Mouse (Mus musculus) embryo, embryonic 11.5 days (tissue): ENCODE measurements around the gene Efhd1.

Experiments used
- DNase-seq: peaks from one replicate; pipeline ENCODE4 v3.0.0-alpha.2; 2012; ENCODE audit warnings: low read depth, low spot score

Gene Efhd1

DNA sequence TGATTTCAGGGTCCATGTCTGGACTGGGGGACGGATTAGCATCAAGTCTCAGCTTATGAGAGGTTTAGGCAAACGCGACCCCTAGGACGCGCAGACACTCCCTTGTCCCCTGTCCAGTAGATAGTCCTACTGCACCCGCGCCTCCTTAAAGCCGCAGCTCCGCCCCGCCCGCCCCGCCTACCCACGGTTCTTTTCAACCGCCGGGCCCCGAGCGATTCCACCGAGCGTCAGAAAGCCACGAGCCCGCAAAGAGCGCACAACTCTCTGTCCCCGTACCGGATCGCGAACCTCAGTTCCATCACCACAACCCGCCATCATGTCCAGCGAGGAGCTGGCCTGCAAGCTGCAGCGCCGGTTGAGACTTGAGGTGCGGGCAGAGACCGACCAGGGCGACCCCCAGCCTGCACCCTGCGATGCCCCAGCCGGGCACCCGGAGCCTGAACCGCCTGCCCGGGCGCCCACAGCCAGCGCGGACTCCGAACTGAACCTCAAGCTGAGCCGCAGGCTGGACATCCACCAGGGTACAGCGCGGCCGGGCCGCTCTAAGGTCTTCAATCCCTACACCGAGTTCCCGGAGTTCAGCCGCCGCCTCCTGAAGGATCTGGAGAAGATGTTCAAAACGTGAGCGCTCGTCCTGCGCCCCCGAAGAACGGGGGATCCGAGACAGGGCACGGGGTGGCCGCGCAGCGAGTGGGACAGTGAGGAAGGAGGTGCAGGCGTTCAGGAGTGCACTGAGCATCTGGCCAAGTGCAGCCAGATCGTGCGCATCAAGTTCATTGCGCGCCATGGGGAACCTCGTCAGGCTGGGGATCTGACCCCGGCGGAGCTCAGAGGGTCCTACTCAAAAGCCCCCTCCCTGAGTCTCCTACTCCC lies at the start of gene Efhd1:
Gene Efhd1, plus strand, starts transcription at position 230 of the 873 bp plus-strand sequence.
- no peak for DNase-seq

DNA sequence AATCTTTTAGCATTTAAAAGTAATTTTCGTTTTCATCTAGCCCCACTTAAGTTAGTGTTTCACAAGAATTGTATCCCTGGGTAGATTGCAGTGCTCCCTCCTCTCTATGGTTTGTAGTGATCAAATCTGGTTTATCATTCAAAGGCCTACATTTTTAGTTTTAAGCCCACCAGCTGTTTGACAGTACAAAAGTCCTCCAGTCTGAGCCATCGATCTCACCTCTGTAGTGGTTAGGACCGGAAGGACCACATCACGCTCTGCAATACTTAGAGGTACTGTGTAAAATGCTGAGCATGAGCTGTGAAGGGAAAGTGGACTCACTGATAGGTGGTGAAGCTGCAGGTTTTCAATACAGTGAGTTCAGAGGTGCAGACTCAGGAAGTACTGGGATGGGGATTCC lies 49.4 kb upstream of the Efhd1 start:
- no peak for DNase-seq

DNA sequence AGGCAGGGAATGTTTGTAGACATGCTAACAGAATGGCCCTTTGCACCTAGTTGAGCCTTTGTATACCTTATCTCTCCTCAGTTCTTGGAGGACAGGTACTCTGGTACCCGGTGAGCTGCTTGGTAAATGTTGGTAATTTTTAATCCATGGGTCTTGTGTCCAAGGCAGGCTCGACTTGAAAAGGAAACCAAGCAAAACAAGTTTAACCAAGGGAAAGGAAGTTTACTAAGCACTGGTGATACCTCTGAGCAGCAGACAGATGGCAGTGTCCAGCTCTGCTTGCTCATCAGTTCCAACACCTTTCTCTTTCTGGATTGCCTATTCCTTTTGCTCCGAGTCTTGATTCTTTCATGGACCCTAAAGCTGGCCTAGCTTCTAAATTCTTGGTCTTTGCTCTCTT lies 46.2 kb upstream of the Efhd1 start:
- DNase-seq, result no peak

DNA sequence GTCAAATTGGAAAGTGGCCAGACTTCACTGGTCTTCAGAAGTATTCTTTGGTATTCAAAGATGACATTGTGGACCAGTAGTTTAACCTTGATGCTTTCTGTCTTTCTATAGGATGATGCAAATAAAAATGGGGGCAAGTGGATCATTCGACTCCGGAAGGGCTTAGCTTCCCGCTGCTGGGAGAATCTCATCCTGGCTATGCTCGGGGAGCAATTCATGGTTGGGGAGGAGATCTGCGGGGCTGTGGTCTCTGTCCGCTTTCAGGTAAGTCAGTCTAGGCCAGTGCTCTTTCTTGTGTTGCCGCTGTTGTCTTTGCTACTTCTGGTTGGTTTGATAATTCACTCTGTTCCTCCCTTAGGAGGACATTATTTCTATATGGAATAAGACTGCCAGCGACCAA lies 38.4 kb upstream of the Efhd1 start:
- DNase-seq, result no peak

DNA sequence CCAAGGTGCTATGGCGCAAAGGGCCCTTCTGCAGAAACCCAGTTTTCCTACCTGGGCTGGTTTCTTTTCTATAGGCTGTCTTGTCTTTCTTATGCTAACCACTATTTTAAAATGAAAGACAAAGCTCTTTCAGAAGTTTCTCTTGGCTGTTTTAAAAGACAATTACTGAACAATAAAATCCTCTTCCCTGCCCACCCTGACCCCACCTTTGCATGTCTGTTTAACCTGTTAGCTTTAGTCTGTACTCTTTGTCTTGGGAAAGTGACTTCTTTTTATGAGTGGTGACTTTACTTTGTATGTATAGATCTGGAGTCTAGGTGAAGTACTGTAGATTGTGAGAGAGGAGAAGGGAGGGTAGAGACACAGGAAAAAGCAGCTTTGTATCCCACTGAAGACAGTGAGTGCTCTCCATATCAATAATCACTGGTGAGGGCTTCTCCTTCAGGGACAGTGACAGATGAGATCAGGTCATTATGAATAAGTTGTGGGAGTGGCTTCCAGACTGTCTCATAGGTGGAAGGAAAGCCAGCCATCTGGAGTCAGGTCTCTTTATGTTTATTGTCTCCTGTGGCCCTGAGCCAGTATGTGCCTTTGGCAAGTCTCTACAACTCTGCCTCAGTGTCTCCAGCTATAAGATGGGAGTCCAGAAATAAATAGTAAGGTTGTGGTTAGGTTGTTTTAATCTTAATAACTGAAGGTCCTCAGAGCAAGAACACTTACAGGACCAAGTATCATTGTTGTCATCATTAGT lies 37.6 kb upstream of the Efhd1 start:
- DNase-seq, result no peak

DNA sequence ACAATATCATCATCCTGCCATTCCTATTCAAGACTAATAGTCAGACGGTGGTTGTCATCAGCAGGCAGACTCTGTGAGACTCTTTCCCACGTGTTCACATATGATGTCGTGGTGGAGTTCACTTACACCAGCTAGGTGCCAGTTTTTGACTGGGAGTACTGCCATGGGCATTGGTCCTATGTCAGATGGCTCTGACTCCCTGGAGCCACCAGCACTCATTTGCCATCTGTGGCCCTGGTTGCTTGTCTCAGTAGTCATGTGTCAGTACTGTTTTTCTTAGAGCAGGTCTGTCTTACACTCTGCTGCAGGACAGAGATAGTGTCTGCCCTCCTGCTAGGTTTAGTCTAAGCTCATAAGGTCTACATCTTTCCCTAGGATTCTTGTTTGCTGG lies 37.0 kb upstream of the Efhd1 start:
- no peak for DNase-seq

DNA sequence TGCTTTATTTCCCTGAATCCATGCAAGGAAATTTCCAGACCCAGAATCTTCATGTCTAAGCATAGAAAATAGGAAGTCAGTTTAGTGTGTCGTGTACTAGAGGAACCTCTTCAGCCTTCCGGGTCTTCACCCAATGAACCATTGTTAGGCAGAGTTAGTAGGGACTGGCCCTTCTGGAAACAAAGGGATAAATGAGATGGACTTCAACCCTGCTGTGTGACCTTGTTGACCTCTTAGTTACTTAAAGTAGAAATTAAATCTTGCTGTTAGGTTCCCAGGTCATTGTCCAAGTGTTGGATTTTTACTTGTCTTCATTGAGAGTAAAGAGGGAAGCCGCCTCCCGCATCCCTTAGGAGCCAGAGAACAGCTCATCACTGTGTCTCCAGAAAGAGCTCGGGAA lies 33.6 kb upstream of the Efhd1 start:
- no peak for DNase-seq

DNA sequence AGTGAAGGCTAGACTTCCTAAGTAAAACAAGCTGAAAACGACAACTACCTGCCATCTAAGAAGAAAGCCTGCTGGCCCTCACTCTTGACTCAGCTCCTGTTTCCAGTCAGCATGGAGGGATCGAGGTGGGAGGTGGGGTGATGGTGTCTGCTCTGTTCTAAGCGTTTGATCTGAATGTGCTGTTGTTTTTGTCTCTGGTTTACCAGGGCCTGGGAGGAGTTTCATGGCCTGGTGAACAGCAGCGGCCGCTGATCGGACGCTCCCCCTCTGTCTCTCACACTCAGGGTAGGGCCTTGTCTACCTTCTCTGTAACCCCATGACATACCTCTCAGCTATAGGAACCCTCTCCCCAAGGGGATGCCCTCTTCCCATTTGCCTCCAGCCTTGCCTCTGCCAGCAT lies 32.0 kb upstream of the Efhd1 start:
- DNase-seq, result no peak

DNA sequence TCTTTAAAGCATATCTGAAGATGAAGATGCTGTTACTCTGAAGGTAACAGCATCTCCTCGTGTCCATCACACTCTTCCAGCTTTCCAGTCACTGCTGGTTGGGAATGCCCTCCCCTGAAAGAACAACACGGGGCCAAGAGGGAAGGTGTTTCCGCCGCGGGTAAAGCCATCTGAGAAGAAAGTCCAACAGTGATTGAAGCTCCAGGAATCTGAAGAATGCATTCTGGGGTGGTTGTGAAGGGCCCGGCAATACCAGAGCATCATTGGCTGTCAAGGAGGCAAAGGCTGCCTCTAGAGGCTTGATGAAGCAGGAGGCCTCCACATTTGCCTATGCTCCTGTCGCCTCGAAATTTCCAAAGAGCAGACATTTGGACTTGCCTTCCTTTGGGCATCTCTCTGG lies 25.1 kb upstream of the Efhd1 start:
- DNase-seq, result no peak

DNA sequence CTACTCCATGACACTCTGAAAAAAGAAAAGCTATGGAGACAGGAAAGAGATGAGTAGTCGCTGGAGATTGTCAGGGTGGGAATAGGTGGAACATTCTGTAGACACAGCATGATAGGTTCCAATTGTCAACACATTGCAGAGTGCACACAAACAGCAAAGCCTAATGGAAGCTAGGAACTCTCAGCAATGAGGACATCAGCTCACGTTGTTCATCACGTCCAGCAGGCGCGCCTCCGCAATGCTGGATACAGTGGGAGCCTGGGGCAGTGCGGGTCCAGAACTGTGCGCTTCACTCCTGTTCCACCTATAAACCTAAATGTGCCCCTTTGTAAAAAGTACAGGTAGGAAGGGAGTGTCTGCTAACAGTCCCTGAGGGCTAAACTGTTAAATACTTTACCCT lies 21.1 kb upstream of the Efhd1 start:
- DNase-seq, result no peak

DNA sequence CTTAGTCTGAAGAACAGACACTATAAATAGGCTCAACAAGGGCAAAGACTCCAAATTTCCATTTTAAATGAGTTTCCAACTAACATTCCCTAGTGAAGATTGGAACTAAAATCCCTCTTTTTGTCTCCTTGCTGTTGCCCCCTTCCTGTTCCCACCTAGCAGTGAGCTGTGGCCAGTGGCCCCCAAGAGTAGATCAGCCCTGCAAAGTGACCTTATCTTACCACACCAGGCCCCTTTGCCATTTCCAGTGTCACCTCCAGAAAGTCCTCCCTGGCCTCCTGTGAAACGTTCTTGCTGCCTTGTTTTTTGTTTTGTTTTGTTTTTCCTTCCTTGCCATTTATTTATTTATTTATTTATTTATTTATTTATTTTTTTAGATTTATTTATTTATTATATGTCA lies 18.7 kb upstream of the Efhd1 start:
- DNase-seq, result no peak

DNA sequence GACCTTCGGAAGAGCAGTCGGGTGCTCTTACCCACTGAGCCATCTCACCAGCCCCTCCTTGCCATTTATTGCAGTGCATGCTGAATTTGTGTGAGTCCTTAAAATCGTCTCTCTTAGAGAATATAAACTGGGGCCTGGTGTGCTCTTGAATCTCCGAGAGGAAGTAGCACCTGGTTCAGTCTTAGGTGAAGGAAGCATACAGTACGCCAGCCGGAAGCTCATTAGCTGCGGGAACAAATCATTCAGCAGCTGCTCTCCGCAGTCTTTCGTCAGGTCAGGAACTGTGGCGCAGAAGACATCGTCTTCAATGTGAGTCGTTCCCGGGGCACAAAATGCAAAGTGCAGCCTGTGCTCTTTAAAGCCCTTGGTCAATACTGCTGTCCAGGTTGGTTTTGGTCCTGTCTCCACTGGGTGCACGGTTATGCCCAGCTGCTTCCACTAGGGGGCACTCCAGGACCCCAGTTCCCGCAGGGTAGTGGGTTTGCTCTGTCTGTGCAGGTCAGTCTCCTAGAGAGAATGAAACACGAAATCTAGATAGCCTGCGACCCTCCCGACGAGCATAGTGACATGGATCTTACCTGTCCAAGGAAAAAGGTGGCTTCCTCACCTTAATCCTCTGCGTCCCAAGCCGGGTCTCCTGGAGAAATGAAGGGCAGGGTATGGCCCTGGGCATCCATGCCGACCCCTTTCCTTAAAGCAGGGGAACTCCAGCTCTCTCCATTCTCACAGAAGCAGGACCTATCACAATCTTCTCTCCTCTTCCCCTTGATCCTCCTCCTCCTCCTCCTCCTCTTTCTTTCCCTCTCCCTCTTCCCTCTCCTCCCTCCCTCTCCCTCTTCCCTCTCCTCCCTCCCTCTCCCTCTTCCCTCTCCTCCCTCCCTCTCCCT lies 18.0 kb upstream of the Efhd1 start:
- DNase-seq, result peak; percentile 71

DNA sequence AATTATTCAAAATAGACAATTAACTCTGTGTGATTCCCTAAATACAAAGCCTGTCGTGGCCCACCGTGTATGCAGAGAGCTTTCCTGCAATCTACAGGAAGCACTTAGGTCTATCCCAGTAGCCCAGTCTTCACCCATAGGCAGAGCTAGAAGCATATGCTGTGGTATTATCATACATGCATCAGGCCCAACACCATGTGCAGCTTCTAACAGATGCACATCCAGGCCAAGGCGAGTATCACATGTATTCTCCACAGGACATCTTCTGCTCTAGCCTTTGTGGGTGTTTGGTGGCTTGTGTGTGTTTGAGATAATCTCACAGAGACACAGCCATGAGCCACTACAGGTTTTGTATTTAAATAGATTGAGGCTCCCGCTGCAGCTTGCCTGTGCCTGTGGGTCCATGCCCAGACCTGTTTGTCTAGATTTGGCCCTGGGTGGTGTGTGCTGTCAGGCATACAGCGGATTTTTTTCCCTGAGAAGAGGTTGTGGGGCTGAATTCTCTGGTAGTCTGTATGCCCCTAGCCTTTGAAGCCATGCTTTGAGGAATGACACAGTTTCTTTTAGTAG lies 12.0 kb upstream of the Efhd1 start:
- no peak for DNase-seq

DNA sequence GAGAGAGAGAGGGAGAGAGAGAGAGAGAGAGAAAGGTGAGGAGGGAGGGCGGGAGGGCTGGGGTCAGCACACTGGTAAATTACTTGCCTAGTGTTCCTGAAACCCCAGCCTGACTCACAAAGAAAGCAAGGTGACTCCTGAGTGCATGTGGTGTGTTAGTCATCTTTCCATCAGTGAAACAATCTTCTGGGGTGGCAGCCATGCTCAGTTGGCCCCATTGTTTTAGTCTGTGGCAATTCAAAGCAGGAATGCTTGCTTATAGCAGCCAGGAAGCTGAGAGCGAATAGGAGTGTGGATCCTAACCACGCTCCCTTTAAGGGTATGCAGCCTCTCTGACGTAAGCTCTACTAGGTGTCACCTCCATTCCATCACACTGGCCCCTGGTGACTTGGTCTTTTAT lies 9.0 kb upstream of the Efhd1 start:
- DNase-seq, result no peak

DNA sequence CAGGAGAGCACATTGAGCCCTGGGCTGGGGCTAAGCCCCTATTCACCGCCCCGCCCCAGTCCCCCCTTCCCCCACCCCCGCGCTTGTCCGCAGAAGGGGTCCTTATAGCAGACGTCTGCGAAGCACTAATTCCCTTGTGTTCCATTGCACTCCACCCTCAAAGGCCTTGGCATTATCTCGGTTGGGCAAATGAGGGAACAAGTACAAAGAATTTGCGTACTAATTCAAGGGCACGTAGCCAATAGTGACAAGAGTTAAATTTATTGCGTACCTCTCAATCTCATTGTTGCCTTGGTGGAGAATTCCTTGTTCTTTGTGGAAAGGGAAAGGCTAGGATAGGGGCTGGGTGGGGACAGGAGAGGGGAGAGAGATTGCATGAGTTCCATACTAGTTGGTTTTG lies 6.5 kb upstream of the Efhd1 start:
- no peak for DNase-seq

DNA sequence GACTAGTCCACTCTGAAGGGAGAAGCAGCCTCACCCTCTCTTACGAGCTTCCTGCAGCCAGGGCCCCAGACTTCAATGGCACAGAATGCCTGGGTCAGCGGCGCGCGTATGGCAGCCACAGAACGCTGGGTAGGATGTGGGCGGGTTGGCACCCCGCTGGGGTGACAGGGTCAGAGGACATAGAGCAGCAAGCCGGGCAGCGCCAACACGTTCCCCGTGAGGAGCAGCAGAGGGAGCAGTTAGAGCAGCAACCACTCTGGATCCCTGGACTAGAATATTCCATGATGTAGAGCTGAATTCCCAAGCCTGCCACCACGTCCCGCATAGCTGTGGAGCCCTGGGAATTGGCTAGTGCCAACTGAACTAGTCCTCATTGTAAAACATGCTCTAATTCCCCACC lies 5.7 kb upstream of the Efhd1 start:
- DNase-seq, result no peak

DNA sequence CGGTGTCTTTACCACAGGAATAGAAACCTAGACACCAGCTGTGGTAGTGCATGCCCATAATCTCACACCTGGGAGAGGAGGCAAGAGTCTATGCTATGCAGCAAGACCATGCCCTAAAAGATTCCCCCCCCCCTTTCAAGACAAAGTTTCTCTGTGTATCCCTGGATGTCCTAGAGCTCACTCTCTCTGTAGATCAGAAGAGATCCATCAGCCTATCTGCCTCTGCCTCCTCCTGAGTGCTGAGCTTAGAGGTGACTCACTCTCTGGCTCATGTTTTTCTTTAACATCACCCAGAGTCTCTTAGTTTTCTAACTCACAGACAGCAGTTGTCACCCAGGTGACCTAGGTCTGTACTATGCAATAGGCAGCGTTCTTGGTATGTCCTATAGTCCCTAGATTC lies 4.8 kb upstream of the Efhd1 start:
- DNase-seq, result no peak

DNA sequence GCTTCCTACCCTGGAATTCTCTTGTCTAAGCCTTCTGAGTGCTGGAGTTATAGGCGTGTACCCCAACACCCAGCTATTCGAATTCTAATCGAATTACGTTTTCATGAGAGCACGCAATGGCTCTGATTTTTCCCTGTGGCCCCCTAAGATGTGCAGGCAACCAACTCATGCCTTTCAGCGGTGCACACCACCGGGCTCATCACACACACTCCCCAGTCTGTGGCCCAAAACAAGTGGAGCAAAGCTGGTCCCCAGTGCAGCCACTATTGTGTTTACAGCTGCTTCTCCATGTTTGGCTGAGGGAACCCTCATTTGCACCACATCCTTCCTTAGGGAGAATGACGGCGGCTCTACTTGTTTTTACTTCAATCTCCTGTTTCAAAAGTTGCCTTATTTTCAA lies 906 bp upstream of the Efhd1 start:
- DNase-seq, result no peak

DNA sequence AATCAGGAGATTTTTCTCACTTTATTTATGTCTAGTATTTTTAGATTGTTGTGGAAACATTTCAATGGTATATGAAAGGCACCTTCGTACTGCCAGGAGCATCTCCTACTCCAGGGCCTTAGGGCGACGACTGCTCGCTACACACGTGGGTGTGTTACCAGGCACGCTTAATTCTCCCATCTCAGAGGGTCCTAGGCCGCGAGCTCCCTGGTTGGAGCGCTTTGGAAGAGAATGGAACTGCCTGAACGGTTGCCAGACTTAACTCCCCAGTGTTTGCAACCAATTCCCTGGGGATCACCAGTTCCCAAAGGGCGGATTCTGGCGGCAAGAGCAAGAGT lies 398 bp upstream of the Efhd1 start:
- no peak for DNase-seq

DNA sequence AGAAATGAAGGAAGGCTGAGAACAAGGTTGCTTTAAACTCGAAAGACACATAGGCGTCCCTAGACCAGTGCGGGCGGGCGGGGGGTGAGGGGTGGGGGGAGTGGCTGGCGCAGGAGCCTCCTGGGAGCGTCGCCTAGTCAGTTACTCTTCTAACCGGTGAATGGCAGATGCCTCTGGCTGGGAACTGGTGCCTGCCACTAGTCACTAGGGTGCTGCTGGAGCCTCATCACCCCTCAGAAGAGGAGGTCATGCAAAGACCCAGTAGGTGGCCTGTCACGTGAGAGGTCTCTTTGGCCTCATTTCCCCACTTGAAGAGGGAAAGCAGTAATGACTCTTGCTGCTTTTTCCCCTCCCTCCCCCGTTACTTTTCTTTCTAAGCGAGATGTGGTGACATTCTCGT lies 1.0 kb downstream of the Efhd1 start:
- DNase-seq, result no peak

DNA sequence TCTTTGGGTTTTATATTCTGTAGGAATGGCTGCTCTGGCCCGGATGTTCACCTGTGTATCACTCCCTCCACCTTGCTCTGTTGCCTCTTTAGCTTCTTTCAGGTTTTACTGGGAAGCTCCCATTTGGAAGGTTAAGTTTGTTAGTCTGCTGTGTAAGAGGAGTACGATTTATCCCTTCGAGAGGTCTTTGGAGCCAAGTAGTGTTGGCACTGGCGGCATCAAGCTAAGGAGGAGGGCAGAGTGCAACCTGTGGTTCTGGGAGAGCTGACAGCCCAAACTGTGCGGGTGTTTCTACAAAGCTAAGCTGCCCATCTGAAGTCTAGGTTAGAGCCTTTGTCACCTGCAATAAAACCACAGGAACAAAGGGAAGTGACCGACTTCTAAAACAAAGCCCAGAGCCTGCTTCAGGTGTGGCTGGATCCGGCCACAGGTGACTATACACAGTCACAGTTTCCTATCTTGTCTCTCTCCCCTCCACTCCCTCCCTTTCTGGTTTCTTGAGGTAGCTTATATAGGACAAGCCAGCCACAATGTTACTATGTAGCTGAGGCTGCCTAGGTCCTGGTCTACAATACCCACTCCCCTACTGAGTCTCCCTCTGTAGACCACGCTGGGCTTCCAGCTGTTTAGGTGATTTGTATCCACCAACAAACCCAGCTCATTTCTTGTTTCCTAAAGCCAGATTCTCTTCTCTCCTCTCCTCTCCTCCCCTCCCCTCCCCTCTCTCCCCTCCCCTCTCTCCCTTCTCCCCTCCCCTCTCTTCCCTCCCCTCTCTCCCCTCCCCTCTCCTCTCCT lies 2.3 kb downstream of the Efhd1 start:
- no peak for DNase-seq
